Mouse (Mus musculus): Measurements from ENCODE around the gene Cmbl. TPM values are rescaled to one million over a fixed set of nuclear protein-coding genes. Genes with fewer than 3 reads are reported as not detected.

Cmbl gene
- total and polyA plus RNA-seq, 2 experiments from 2014 or later: 21.2 to 24.9 TPM

DNA sequence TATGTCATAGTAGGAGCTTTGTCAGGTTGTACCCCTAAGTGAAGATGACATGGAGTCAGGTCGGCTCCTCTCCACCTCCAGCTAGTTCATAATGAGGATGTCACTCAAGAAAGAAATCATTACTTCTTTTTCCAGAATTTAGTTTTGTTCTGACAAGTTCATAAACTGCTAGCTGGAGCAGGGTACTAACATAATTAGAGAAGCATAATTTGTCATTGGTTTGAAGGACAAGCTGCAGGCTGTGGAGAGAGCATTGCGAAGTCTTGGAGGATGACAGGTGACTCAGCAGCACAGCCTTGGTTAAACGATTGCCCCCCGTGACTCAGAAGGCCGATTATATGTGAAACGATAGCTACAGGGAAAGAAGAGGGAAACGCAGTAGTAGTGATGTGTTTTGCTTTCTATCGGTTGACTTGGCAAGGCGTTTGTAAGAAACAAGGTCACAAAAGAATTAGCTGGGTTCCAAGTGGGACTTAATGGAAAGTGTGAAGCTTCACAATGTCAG, 71.0 kb downstream of the Cmbl start:
- no peaks in the 10 kb centered on the region for H3K27me3 ChIP-seq (ENCODE audit: insufficient read depth, low read length)
- no peaks in the 10 kb centered on the region for H3K4me1 ChIP-seq (ENCODE audit: insufficient read depth, low read length)
- H3K36me3 ChIP-seq (ENCODE audit: insufficient read depth, low read length): no peaks in the 10 kb centered on the region
- H3K27ac ChIP-seq: no peak overlapping the region
- no peak overlapping the region for H3K4me3 ChIP-seq (ENCODE audit: low read length)
- no peak for ATAC-seq
- H3K9me3 ChIP-seq (ENCODE audit: low read length): no peaks in the 10 kb centered on the region
- no peak for DNase-seq (ENCODE audit: low spot score)
- H3K4me2 ChIP-seq (ENCODE audit: low read depth, low read length): no peak overlapping the region
- no peak for TF ChIP-seq CTCF (IDR thresholded peaks at IDR 0.05; ENCODE audit: low read depth)
- WGBS: 79% methylated on average over 9 of the region's 9 CpGs
- no peak overlapping the region for H3K9ac ChIP-seq (replicated peaks; ENCODE audit: low read length)

Other genes starting within 250 kb of the Cmbl start
- gene Ankrd33b, start 197.7 kb upstream of the Cmbl start, total RNA-seq (2014; rRNA removed): 1.6 and 3.3 TPM in 2 replicates
- gene Ankrd33b, start 197.7 kb upstream of the Cmbl start, polyA plus RNA-seq (2015; fragmentation: Nextera tagmentation; extraction: Ambion mirVana): 1.2 and 1.6 TPM in 2 replicates
- gene Ropn1l, start 111.7 kb upstream of the Cmbl start, total RNA-seq (2014; rRNA removed): 0.68 and 0.73 TPM in 2 replicates
- 3.4 and 3.7 TPM in 2 replicates for gene Ropn1l, start 111.7 kb upstream of the Cmbl start, polyA plus RNA-seq (2015; fragmentation: Nextera tagmentation; extraction: Ambion mirVana)
- 154 and 169 TPM in 2 replicates for gene March6, start 34.3 kb upstream of the Cmbl start, total RNA-seq (2014; rRNA removed)
- gene March6, start 34.3 kb upstream of the Cmbl start, polyA plus RNA-seq (2015; fragmentation: Nextera tagmentation; extraction: Ambion mirVana): 55.3 and 57.4 TPM in 2 replicates
- 251 and 279 TPM in 2 replicates for gene Cct5, start 36.4 kb downstream of the Cmbl start, total RNA-seq (2014; rRNA removed)
- 416 and 423 TPM in 2 replicates for gene Cct5, start 36.4 kb downstream of the Cmbl start, polyA plus RNA-seq (2015; fragmentation: Nextera tagmentation; extraction: Ambion mirVana)
- 7.4 and 12.5 TPM in 2 replicates for gene Fam173b, start 36.5 kb downstream of the Cmbl start, total RNA-seq (2014; rRNA removed)
- gene Fam173b, start 36.5 kb downstream of the Cmbl start, polyA plus RNA-seq (2015; fragmentation: Nextera tagmentation; extraction: Ambion mirVana): 8.2 and 8.9 TPM in 2 replicates

All from hindbrain, postnatal 0 days (tissue).